Mouse (Mus musculus) liver, postnatal 0 days (tissue): ENCODE measurements around the gene Cdc27.

Experiments
- CTCF ChIP-seq: sonication (generic); IDR thresholded peaks from 2 replicates; pipeline ENCODE4 v1.5.1; 2016; ENCODE audit warnings: antibody characterized with exemption, low read depth
- EP300 ChIP-seq: IDR thresholded peaks from 2 replicates; pipeline ENCODE4 v1.6.1; 2016; ENCODE audit warnings: antibody characterized with exemption, low read depth, mild to moderate bottlenecking

GRCm38 (mm10) chr11:104563496-104563895, 13.1 kb upstream of the Cdc27 start:
- no peak for TF ChIP-seq CTCF
- no peak for TF ChIP-seq EP300
